ENCODE assay signal across 18 mouse cellular contexts in genomic region chr17:73790284-73791020, GRCm38 (mm10). TPM values are rescaled to one million over a fixed set of nuclear protein-coding genes. Genes with fewer than 3 reads are reported as not detected.
DNase-seq lines count a peak whose midpoint lies in the region; ATAC-seq and TF ChIP-seq lines count a peak whose summit lies in the region.
"Had no signal": no experiment of that assay in that cellular context is flagged by ENCODE, and none has a peak within 500 bp of the region (broad histone marks: within the 10 kb centered on the region; RNA-seq: fewer than 3 reads in every experiment).

No protein-coding gene starts in this region.

- TF ChIP-seq CTCF in forebrain, postnatal 0 days (IDR thresholded peaks at IDR 0.05; ENCODE audit: low read depth), result no peak

- 20% methylated on average over 12 of the region's 12 CpGs for WGBS in forebrain, postnatal 0 days
- 19% methylated on average over 12 of the region's 12 CpGs for WGBS in forebrain, embryonic 12.5 days
- WGBS in kidney, embryonic 16.5 days, result 44% methylated on average over 12 of the region's 12 CpGs

- no peak overlapping the region for H3K4me2 ChIP-seq in forebrain, postnatal 0 days (ENCODE audit: low read depth)
- H3K4me2 ChIP-seq in forebrain, embryonic 12.5 days, result no peak overlapping the region
- H3K4me2 ChIP-seq in kidney, embryonic 16.5 days (replicated peaks; ENCODE audit: low read depth, low read length), result no peak overlapping the region
- H3K4me2 ChIP-seq: embryonic facial prominence, embryonic 15.5 days; heart, embryonic 15.5 days; intestine, embryonic 15.5 days; liver, embryonic 13.5 days had no signal

- no peaks in the 10 kb centered on the region for H3K4me1 ChIP-seq in forebrain, postnatal 0 days (ENCODE audit: insufficient read depth)
- peaks cover 9% of the 10 kb centered on the region; the same call in 1 of the 2 replicates for H3K4me1 ChIP-seq in forebrain, embryonic 12.5 days
- H3K4me1 ChIP-seq in kidney, embryonic 16.5 days (ENCODE audit: insufficient read depth, low read length), result peaks cover 6% of the 10 kb centered on the region; the same call in 1 of the 2 replicates
- H3K4me1 ChIP-seq: embryonic facial prominence, embryonic 15.5 days; heart, embryonic 15.5 days; intestine, embryonic 15.5 days; liver, embryonic 13.5 days had no signal

- peak; percentile 24 for DNase-seq in forebrain, postnatal 0 days
- peak; percentile 50 for DNase-seq in kidney, postnatal 10 days
- DNase-seq in brain, adult 2 months (ENCODE audit: low read depth, low spot score), result peak; percentile 12
- DNase-seq in kidney, postnatal 36 days, result peak; percentile 27 to 33
- DNase-seq in right cerebral cortex, adult 2 months (ENCODE audit: low spot score in 2 of 2), result no peak
- DNase-seq: adrenal gland, postnatal 10 days; cerebellum, postnatal 25 days; gastrocnemius, postnatal 36 days; liver, embryonic 13.5 days; right cerebral cortex, postnatal 4 days; thymus, adult 18-20 months had no signal

- H3K4me3 ChIP-seq in forebrain, postnatal 0 days (ENCODE audit: low read depth, low read length), result no peak overlapping the region
- no peak overlapping the region for H3K4me3 ChIP-seq in forebrain, embryonic 12.5 days (replicated peaks)
- H3K4me3 ChIP-seq in kidney, embryonic 16.5 days (ENCODE audit: low read length), result no peak overlapping the region
- H3K4me3 ChIP-seq: embryonic facial prominence, embryonic 15.5 days; heart, embryonic 15.5 days; intestine, embryonic 15.5 days; liver, embryonic 13.5 days; myocyte had no signal

- no peaks in the 10 kb centered on the region for H3K36me3 ChIP-seq in forebrain, postnatal 0 days (ENCODE audit: insufficient read depth)
- H3K36me3 ChIP-seq in forebrain, embryonic 12.5 days (replicated peaks), result no peaks in the 10 kb centered on the region
- no peaks in the 10 kb centered on the region for H3K36me3 ChIP-seq in kidney, embryonic 16.5 days (ENCODE audit: insufficient read depth, low read length)
- H3K36me3 ChIP-seq: embryonic facial prominence, embryonic 15.5 days; heart, embryonic 15.5 days; intestine, embryonic 15.5 days; liver, embryonic 13.5 days had no signal

- H3K9ac ChIP-seq in forebrain, postnatal 0 days, result no peak overlapping the region
- H3K9ac ChIP-seq in forebrain, embryonic 12.5 days, result no peak overlapping the region
- no peak overlapping the region for H3K9ac ChIP-seq in kidney, embryonic 16.5 days (replicated peaks; ENCODE audit: low read length)
- H3K9ac ChIP-seq: embryonic facial prominence, embryonic 15.5 days; heart, embryonic 15.5 days; intestine, embryonic 15.5 days; liver, embryonic 13.5 days had no signal

- no peaks in the 10 kb centered on the region for H3K9me3 ChIP-seq in forebrain, postnatal 0 days (ENCODE audit: low read length)
- H3K9me3 ChIP-seq in forebrain, embryonic 12.5 days, result no peaks in the 10 kb centered on the region
- no peaks in the 10 kb centered on the region for H3K9me3 ChIP-seq in kidney, embryonic 16.5 days (ENCODE audit: low read length)
- H3K9me3 ChIP-seq: embryonic facial prominence, embryonic 15.5 days; heart, embryonic 15.5 days; intestine, embryonic 15.5 days; liver, embryonic 13.5 days had no signal

- ATAC-seq in forebrain, postnatal 0 days, result peak; percentile 34; the same call in 1 of the 2 replicates
- no peak for ATAC-seq in forebrain, embryonic 12.5 days (ENCODE audit: low FRiP score)
- no peak for ATAC-seq in kidney, embryonic 16.5 days (ENCODE audit: low FRiP score, low TSS enrichment)
- ATAC-seq: intestine, embryonic 15.5 days had no signal

- H3K27me3 ChIP-seq in forebrain, postnatal 0 days (ENCODE audit: insufficient read depth, low read length), result no peaks in the 10 kb centered on the region
- no peaks in the 10 kb centered on the region for H3K27me3 ChIP-seq in forebrain, embryonic 12.5 days
- no peaks in the 10 kb centered on the region for H3K27me3 ChIP-seq in kidney, embryonic 16.5 days (ENCODE audit: insufficient read depth, low read length)
- H3K27me3 ChIP-seq: embryonic facial prominence, embryonic 15.5 days; heart, embryonic 15.5 days; intestine, embryonic 15.5 days; liver, embryonic 13.5 days had no signal

- H3K27ac ChIP-seq in forebrain, postnatal 0 days (ENCODE audit: low read depth, low read length), result no peak overlapping the region
- H3K27ac ChIP-seq in forebrain, embryonic 12.5 days, result no peak overlapping the region
- no peak overlapping the region for H3K27ac ChIP-seq in kidney, embryonic 16.5 days (ENCODE audit: low read length)
- H3K27ac ChIP-seq: embryonic facial prominence, embryonic 15.5 days; heart, embryonic 15.5 days; intestine, embryonic 15.5 days; liver, embryonic 13.5 days; macrophage had no signal

RNA-seq across cellular contexts. Expression of gene Ehd3, which starts 13.5 kb away (rescaled TPM):
- total RNA-seq in forebrain, postnatal 0 days (2014; rRNA removed), result 33.2 and 39.0 TPM in 2 replicates
- 17.6 and 22.1 TPM in 2 replicates for polyA plus RNA-seq in forebrain, postnatal 0 days (2015; fragmentation: Nextera tagmentation; extraction: Ambion mirVana)
- polyA plus RNA-seq in forebrain, embryonic 12.5 days (2016; fragmentation: Nextera tagmentation; extraction: Ambion mirVana), result 8.3 and 9.2 TPM in 2 replicates
- polyA plus RNA-seq in kidney, embryonic 16.5 days (2015; fragmentation: Nextera tagmentation; extraction: Ambion mirVana), result 20.9 and 26.4 TPM in 2 replicates

Comparison
In these comparisons a context has a peak if more than half of its experiments do, and no peak if none do; other contexts are left out.
1. DNase-seq: peak in forebrain, postnatal 0 days (single experiment), kidney, postnatal 10 days (single experiment), brain, adult 2 months (single experiment) and kidney, postnatal 36 days (2 of 2); none in right cerebral cortex, adult 2 months (0 of 2).